Mouse (Mus musculus) adrenal gland, adult 8-10 months (tissue): ENCODE measurements around the gene B3gnt4. TPM values are rescaled to one million over a fixed set of nuclear protein-coding genes. Genes with fewer than 3 reads are reported as not detected.
A peak's percentile ranks its signal among the peaks of the same experiment; 100 is the strongest.
"Not testable (repeated sequence)": the region's sequence is repeated elsewhere in the genome, so short reads cannot be mapped to it uniquely, and the experiment has no call there.

Source experiments
- DNase-seq: peaks from one replicate; pipeline ENCODE4 v3.0.0; 2022
- total RNA-seq, 4 experiments: library from RNA; stranded (reverse); gene quantifications; 2 replicates each; pipeline ENCODE4 v1.2.4; 2022

B3gnt4 gene
- total RNA-seq = under 1 TPM; 0.29 to 0.52 (median 0.40) TPM

- DNase-seq = no peak
Measured at GRCm38 (mm10) chr5:123510160-123510559, at the start of gene B3gnt4. B3gnt4 (plus strand) TSS chr5:123510460.

GRCm38 (mm10) chr5:123461420-123461819 lies 48.8 kb upstream of the B3gnt4 start:
- no peak for DNase-seq

- DNase-seq = no peak
Measured at GRCm38 (mm10) chr5:123464638-123465037, 45.6 kb upstream of the B3gnt4 start.

GRCm38 (mm10) chr5:123470784-123471400 lies 39.4 kb upstream of the B3gnt4 start:
- DNase-seq = no peak

GRCm38 (mm10) chr5:123473817-123474216 lies 36.4 kb upstream of the B3gnt4 start:
- no peak for DNase-seq

GRCm38 (mm10) chr5:123487659-123488395 lies 22.4 kb upstream of the B3gnt4 start:
- DNase-seq = no peak

GRCm38 (mm10) chr5:123489112-123489785 lies 21.0 kb upstream of the B3gnt4 start, which contains the start of the genes Lrrc43 and Il31:
Lrrc43 (plus strand) TSS chr5:123489305.
Il31 (minus strand) TSS chr5:123489489.
- no peak for DNase-seq

GRCm38 (mm10) chr5:123489935-123490334 lies 20.3 kb upstream of the B3gnt4 start:
- no peak for DNase-seq

- peak; percentile 39 for DNase-seq
Measured at GRCm38 (mm10) chr5:123499717-123500116, 10.5 kb upstream of the B3gnt4 start.

- DNase-seq = no peak
Measured at GRCm38 (mm10) chr5:123501973-123502372, 8.3 kb upstream of the B3gnt4 start.

- peak; percentile 75 for DNase-seq
Measured at GRCm38 (mm10) chr5:123507936-123508723, 2.1 kb upstream of the B3gnt4 start.

- DNase-seq = no peak
Measured at GRCm38 (mm10) chr5:123508921-123509320, 1.3 kb upstream of the B3gnt4 start.

- not testable (repeated sequence) for DNase-seq
Measured at GRCm38 (mm10) chr5:123511426-123511825, 1.2 kb downstream of the B3gnt4 start.

- DNase-seq = no peak
Measured at GRCm38 (mm10) chr5:123512102-123512501, 1.8 kb downstream of the B3gnt4 start.

GRCm38 (mm10) chr5:123514871-123515270 lies 4.6 kb downstream of the B3gnt4 start:
- no peak for DNase-seq

GRCm38 (mm10) chr5:123520666-123521065 lies 10.4 kb downstream of the B3gnt4 start:
- DNase-seq = no peak

GRCm38 (mm10) chr5:123521621-123522020 lies 11.4 kb downstream of the B3gnt4 start:
- DNase-seq = no peak

- no peak for DNase-seq
Measured at GRCm38 (mm10) chr5:123522166-123522565, 11.9 kb downstream of the B3gnt4 start.

- peak; percentile 97 for DNase-seq
Measured at GRCm38 (mm10) chr5:123523692-123524392, 13.6 kb downstream of the B3gnt4 start, which contains the start of gene Diablo. Diablo (minus strand) TSS chr5:123524176.

GRCm38 (mm10) chr5:123524393-123524750 lies 14.1 kb downstream of the B3gnt4 start:
- DNase-seq = no peak

GRCm38 (mm10) chr5:123525281-123525680 lies 15.0 kb downstream of the B3gnt4 start, which contains the start of gene Gm49027:
Gm49027 (minus strand) TSS chr5:123525488.
- no peak for DNase-seq
